Mouse (Mus musculus) ES-E14 (cell line): ENCODE measurements around the gene Cdc42bpg.

Experiments
- CHD2 ChIP-seq: IDR thresholded peaks from 2 replicates; pipeline ENCODE4 v1.6.1; 2014; ENCODE audit warnings: mild to moderate bottlenecking, low read depth, low read length, inconsistent platforms
- HCFC1 ChIP-seq: IDR thresholded peaks from 2 replicates; pipeline ENCODE4 v1.6.1; 2012; ENCODE audit warnings: low read length, inconsistent platforms, borderline replicate concordance; ENCODE audit not compliant: insufficient read depth
- MAFK ChIP-seq: IDR thresholded peaks from 2 replicates; pipeline ENCODE4 v1.6.1; 2014; ENCODE audit warnings: mild to moderate bottlenecking, low read depth, low read length, inconsistent platforms; ENCODE audit not compliant: insufficient read depth
- ZC3H11A ChIP-seq: IDR thresholded peaks from 2 replicates; pipeline ENCODE4 v1.6.1; 2012; ENCODE audit warnings: low read depth, mild to moderate bottlenecking, inconsistent platforms, low read length, borderline replicate concordance
- ZNF384 ChIP-seq: IDR thresholded peaks from 2 replicates; pipeline ENCODE4 v1.6.1; 2012; ENCODE audit warnings: low read depth, low read length, inconsistent platforms

GRCm38 (mm10) chr19:6363411-6364240 lies 57.4 kb downstream of the Cdc42bpg start, which contains the start of gene Sf1:
- TF ChIP-seq CHD2 (peak; percentile 16; the same call in 1 of the 2 replicates), MAFK (no peak), HCFC1 (no peak; the same call in 1 of the 2 replicates), ZNF384 (no peak), ZC3H11A (no peak)
